Mouse (Mus musculus): Measurements from ENCODE around the gene Snrk.

DNA sequence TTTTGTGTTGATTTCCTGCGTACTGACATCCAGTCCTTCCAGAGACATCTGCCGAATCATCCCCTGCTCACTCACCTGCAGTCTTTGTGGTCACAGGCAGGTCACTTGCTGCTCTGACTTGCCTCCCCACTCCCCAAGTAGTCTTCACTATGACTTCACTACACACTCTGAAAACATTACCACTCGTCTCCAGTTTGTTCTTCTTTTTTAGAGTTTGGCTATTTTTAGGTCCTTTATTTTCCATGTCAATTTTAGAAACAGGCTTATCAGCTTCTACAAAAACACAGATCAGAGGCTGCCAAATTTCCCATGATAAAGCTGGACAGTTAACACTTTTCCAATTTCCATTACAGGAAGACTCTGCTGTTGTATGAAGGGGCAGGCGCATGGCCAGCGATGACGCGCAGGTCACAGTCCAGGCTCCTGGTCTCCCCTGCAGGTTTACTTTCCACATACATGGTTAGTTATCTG lies 70.4 kb downstream of the Snrk start:
- no peak for TF ChIP-seq CTCF (conservative IDR thresholded peaks at IDR 0.05; ENCODE audit: insufficient read depth, insufficient read length, low read depth, low read length)
- TF ChIP-seq POLR2A (IDR thresholded peaks at IDR 0.05; ENCODE audit: low read depth, low read length) = no peak

Measured in kidney, adult 2 months (tissue).